Mouse (Mus musculus): Measurements from ENCODE around the gene Zfp791. TPM values are rescaled to one million over a fixed set of nuclear protein-coding genes. Genes with fewer than 3 reads are reported as not detected.
A peak's percentile ranks its signal among the peaks of the same experiment; 100 is the strongest.

The Zfp791 gene
- total RNA-seq, 2 experiments from 2014 or later: 0.86 to 0.92 TPM

GRCm38 (mm10) chr8:85059879-85060616, 62.8 kb downstream of the Zfp791 start, which contains the start of gene Fbxw9:
Gene Fbxw9 (plus strand): TSS chr8:85060055.
- intact Hi-C loops (cut with DNase I; ENCODE audit: low total_unique reads): no loop called here
- DNase-seq: peak; percentile 83

Small RNA genes lying within 50 kb of the gene (microRNA-seq; reads per million reads assigned to microRNA genes)
- 0 to 0.32 reads per million in 2 experiments for gene Gm23388
- gene Mir7070: 0 reads per million in 2 experiments

Other genes with a start within 250 kb of the Zfp791 start
- gene Gcdh, start 229.2 kb downstream of the Zfp791 start, total RNA-seq (2021): 10 to 100 TPM; 23.3 to 30.0 TPM
- gene Klf1, start 221.2 kb downstream of the Zfp791 start, total RNA-seq (2021): under 1 TPM in 1 of 2 experiments, not detected in 1; 0.23 TPM
- 1 to 10 TPM; 5.7 to 6.9 TPM for gene Dnase2a, start 214.5 kb downstream of the Zfp791 start, total RNA-seq (2021)
- under 1 TPM in 1 of 2 experiments, not detected in 1; 0.07 TPM for gene Mast1, start 185.7 kb downstream of the Zfp791 start, total RNA-seq (2021)
- gene Rtbdn, start 176.1 kb downstream of the Zfp791 start, total RNA-seq (2021): not detected
- not detected for gene Gm49661, start 153.7 kb downstream of the Zfp791 start, total RNA-seq (2021)
- gene Prdx2, start 153.5 kb downstream of the Zfp791 start, total RNA-seq (2021): 100 to 1,000 TPM; 224 to 248 TPM
- gene Rnaseh2a, start 153.3 kb downstream of the Zfp791 start, total RNA-seq (2021): 10 to 100 TPM; 22.6 to 28.4 TPM
- gene Junb, start 144.4 kb downstream of the Zfp791 start, total RNA-seq (2021): 1 to 10 TPM; 6.2 to 6.3 TPM
- gene Hook2, start 132.5 kb downstream of the Zfp791 start, total RNA-seq (2021): 1 to 10 TPM; 1.4 to 1.5 TPM
- not detected for gene Best2, start 108.6 kb downstream of the Zfp791 start, total RNA-seq (2021)
- 10 to 100 TPM; 44.3 to 44.9 TPM for gene Asna1, start 97.8 kb downstream of the Zfp791 start, total RNA-seq (2021)
- gene Trir, start 96.3 kb downstream of the Zfp791 start, total RNA-seq (2021): 10 to 100 TPM; 77.5 to 92.1 TPM
- 10 to 100 TPM; 24.6 to 27.9 TPM for gene Tnpo2, start 86.2 kb downstream of the Zfp791 start, total RNA-seq (2021)
- 1 to 10 TPM; 3.6 to 4.7 TPM for gene Fbxw9, start 63.0 kb downstream of the Zfp791 start, total RNA-seq (2021)
- gene Gm5741, start 55.1 kb downstream of the Zfp791 start, total RNA-seq (2021): not detected
- gene Dhps, start 51.3 kb downstream of the Zfp791 start, total RNA-seq (2021): 10 to 100 TPM; 18.2 to 20.2 TPM
- gene Wdr83os, start 42.4 kb downstream of the Zfp791 start, total RNA-seq (2021): 10 to 100 TPM; 45.3 to 46.2 TPM
- gene Wdr83, start 41.8 kb downstream of the Zfp791 start, total RNA-seq (2021): 10 to 100 TPM; 13.2 to 15.1 TPM
- gene Man2b1, start 39.8 kb downstream of the Zfp791 start, total RNA-seq (2021): 10 to 100 TPM; 13.6 to 14.0 TPM
- not detected for gene Cks1brt, start 28.8 kb upstream of the Zfp791 start, total RNA-seq (2021)
- not detected for gene Olfr371, start 102.9 kb upstream of the Zfp791 start, total RNA-seq (2021)
- gene Orc6, start 176.5 kb upstream of the Zfp791 start, total RNA-seq (2021): 1 to 10 TPM; 7.2 to 9.5 TPM
- gene Vps35, start 176.7 kb upstream of the Zfp791 start, total RNA-seq (2021): 10 to 100 TPM; 51.5 to 52.4 TPM